Mouse (Mus musculus) heart, embryonic 15.5 days (tissue): ENCODE measurements around the gene Cant1. TPM values are rescaled to one million over a fixed set of nuclear protein-coding genes. Genes with fewer than 3 reads are reported as not detected.
A peak's percentile ranks its signal among the peaks of the same experiment; 100 is the strongest.
"Not testable (repeated sequence)": the region's sequence is repeated elsewhere in the genome, so short reads cannot be mapped to it uniquely, and the experiment has no call there.

Experiments used
- ATAC-seq: fragments of 200-750 bp; cut with Nextera tagmentation; replicated peaks from 2 replicates; pipeline ENCODE4 v1.8.0; 2017; ENCODE audit warnings: low read depth, moderate TSS enrichment; ENCODE audit not compliant: insufficient number of reproducible peaks, insufficient read depth, low FRiP score
- H3K27ac ChIP-seq: fragments of 300-500 bp; sonication (generic); 2 replicates; pipeline ENCODE4 v1.5.1; 2015; ENCODE audit warnings: mild to moderate bottlenecking, inconsistent platforms
- H3K27me3 ChIP-seq: fragments of 300-500 bp; sonication (generic); 2 replicates; pipeline ENCODE4 v1.6.1; 2015; ENCODE audit warnings: inconsistent platforms
- H3K36me3 ChIP-seq: fragments of 300-500 bp; sonication (generic); 2 replicates; pipeline ENCODE4 v1.6.1; 2015; ENCODE audit warnings: mild to moderate bottlenecking, inconsistent platforms
- H3K4me1 ChIP-seq: fragments of 300-500 bp; sonication (generic); replicated peaks from 2 replicates; pipeline ENCODE4 v1.6.1; 2015; ENCODE audit warnings: inconsistent platforms
- H3K4me2 ChIP-seq: fragments of 300-500 bp; sonication (generic); 2 replicates; pipeline ENCODE4 v1.6.1; 2015; ENCODE audit warnings: inconsistent platforms, mild to moderate bottlenecking, moderate library complexity
- H3K4me3 ChIP-seq: fragments of 300-500 bp; sonication (generic); 2 replicates; pipeline ENCODE4 v1.5.1; 2015; ENCODE audit warnings: mild to moderate bottlenecking, inconsistent platforms
- H3K9ac ChIP-seq: fragments of 300-500 bp; sonication (generic); 2 replicates; pipeline ENCODE4 v1.6.1; 2015; ENCODE audit warnings: mild to moderate bottlenecking, inconsistent platforms
- H3K9me3 ChIP-seq: fragments of 300-500 bp; sonication (generic); replicated peaks from 2 replicates; pipeline ENCODE4 v1.6.1; 2016; ENCODE audit warnings: inconsistent platforms
- WGBS: fragments of 180-500 bp; shearing (Covaris S2); methylation state at CpG from one replicate; pipeline ENCODE4 v1.1.7; 2015; ENCODE audit warnings: mixed read lengths; 5-methylcytosine and 5-hydroxymethylcytosine counted together
- polyA plus RNA-seq: library from polyadenylated mRNA; unstranded; fragments of >200 nt; fragmentation: Nextera tagmentation; extraction: Ambion mirVana; gene quantifications from 2 replicates; pipeline ENCODE4 v1.2.1, GENCODE M21; 2015

Cant1 gene
- polyA plus RNA-seq, 1 experiment from 2014 or later = 17.2 TPM

- no peak overlapping the region for H3K27ac ChIP-seq
- H3K9ac ChIP-seq = no peak overlapping the region
- H3K4me2 ChIP-seq = no peak overlapping the region
- H3K9me3 ChIP-seq = no peaks in the 10 kb centered on the region
- H3K4me3 ChIP-seq = no peak overlapping the region
- H3K36me3 ChIP-seq = no peaks in the 10 kb centered on the region
- no peak for ATAC-seq
- no peaks in the 10 kb centered on the region for H3K4me1 ChIP-seq
- no peaks in the 10 kb centered on the region for H3K27me3 ChIP-seq
- WGBS = 59% methylated on average over 5 of the region's 5 CpGs
Observed at GRCm38 (mm10) chr11:118393991-118394390, 24.9 kb downstream of the Cant1 start.

DNA sequence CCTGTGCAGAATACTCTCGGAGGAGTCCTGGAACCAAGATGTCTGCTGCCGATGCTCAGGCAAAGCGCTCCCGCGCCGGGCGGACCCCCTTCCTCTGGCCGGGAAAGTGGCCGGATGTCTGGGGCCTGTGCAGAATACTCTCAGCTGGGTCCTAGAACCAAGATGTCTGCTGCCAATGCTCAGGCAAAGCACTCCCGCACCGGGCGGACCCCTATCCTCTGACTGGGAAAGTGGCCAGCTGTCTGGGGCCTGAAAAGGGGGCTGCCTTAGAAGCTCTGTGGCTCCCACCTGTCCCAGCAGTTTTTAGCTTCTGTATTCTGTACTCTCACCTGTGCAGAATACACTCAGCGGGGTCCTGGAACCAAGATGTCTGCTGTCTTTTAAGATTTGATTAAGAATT, 31.1 kb downstream of the Cant1 start:
- H3K36me3 ChIP-seq, H3K4me2 ChIP-seq, H3K4me1 ChIP-seq, H3K9ac ChIP-seq, ATAC-seq, H3K27me3 ChIP-seq, H3K4me3 ChIP-seq, H3K27ac ChIP-seq, H3K9me3 ChIP-seq: not testable (repeated sequence)
- WGBS = 88% methylated on average over 13 of the region's 13 CpGs

DNA sequence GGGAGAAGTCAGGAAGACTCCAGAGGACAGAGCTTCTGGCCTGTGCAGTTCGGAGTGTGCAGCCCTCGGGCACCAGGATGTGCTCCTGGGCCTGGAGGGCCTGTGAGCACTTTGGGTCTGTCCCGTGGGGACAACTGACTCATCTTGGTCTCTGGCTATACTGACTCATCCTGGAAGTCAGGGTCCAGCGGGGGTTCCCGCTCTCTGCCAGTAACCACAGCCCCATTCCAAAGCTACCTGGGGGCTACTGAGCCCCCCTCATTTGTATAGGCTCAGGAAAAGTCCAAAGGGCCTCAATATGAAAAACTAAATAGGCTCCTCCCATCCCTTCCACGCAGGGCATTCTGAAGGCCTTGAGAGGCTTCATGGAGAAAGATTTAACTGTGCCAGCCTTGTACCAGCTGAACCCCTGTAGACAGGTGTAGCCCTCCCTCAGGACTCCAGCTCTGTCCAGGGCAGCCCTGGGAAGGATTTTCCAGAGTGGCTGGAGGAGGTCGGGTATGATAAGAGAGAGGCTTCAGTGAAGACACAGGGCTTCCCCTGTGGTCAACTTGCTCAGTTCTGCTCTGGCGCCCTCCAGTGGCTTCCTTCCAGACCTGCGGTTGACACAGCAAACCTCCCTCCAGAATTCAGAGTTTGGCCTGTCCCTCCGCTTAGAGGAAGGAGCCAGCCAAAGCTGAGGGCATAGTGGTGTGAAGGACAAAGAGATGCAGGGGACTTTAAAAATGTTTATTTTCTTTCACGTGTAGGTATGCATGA, 39.5 kb downstream of the Cant1 start:
- no peak overlapping the region for H3K27ac ChIP-seq
- H3K4me3 ChIP-seq = no peak overlapping the region
- no peak overlapping the region for H3K9ac ChIP-seq
- H3K36me3 ChIP-seq = no peaks in the 10 kb centered on the region
- H3K4me2 ChIP-seq = no peak overlapping the region
- H3K9me3 ChIP-seq = no peaks in the 10 kb centered on the region
- 0 out of 2 replicates have a peak, but pooled peaks cover 6% of the 10 kb centered on the region for H3K27me3 ChIP-seq
- WGBS = 37% methylated on average over 11 of the region's 11 CpGs
- peaks cover 12% of the 10 kb centered on the region for H3K4me1 ChIP-seq
- peak; percentile 62 for ATAC-seq

GRCm38 (mm10) chr11:118378656-118379055, 40.2 kb downstream of the Cant1 start:
- H3K9me3 ChIP-seq = no peaks in the 10 kb centered on the region
- no peaks in the 10 kb centered on the region for H3K36me3 ChIP-seq
- H3K27me3 ChIP-seq = 0 out of 2 replicates have a peak, but pooled peaks cover 6% of the 10 kb centered on the region
- H3K4me2 ChIP-seq = no peak overlapping the region
- H3K4me3 ChIP-seq = no peak overlapping the region
- WGBS = 82% methylated on average over 6 of the region's 6 CpGs
- no peak for ATAC-seq
- H3K4me1 ChIP-seq = peaks cover 12% of the 10 kb centered on the region
- no peak overlapping the region for H3K9ac ChIP-seq
- no peak overlapping the region for H3K27ac ChIP-seq

GRCm38 (mm10) chr11:118376323-118376722, 42.6 kb downstream of the Cant1 start:
- H3K4me2 ChIP-seq, H3K9me3 ChIP-seq, H3K4me3 ChIP-seq, H3K27me3 ChIP-seq, H3K36me3 ChIP-seq, H3K27ac ChIP-seq, H3K9ac ChIP-seq, ATAC-seq: not testable (repeated sequence)
- peaks cover 12% of the 10 kb centered on the region for H3K4me1 ChIP-seq

- Histone ChIP-seq H3K4me3 (no peak overlapping the region), H3K27me3 (0 out of 2 replicates have a peak, but pooled peaks cover 6% of the 10 kb centered on the region), H3K9ac (no peak overlapping the region), H3K4me2 (no peak overlapping the region), H3K36me3 (no peaks in the 10 kb centered on the region), H3K4me1 (peaks cover 12% of the 10 kb centered on the region), H3K9me3 (no peaks in the 10 kb centered on the region), H3K27ac (no peak overlapping the region)
- no peak for ATAC-seq
- WGBS = 43% methylated on average over 5 of the region's 5 CpGs
Observed at GRCm38 (mm10) chr11:118375881-118376280, 43.0 kb downstream of the Cant1 start.

DNA sequence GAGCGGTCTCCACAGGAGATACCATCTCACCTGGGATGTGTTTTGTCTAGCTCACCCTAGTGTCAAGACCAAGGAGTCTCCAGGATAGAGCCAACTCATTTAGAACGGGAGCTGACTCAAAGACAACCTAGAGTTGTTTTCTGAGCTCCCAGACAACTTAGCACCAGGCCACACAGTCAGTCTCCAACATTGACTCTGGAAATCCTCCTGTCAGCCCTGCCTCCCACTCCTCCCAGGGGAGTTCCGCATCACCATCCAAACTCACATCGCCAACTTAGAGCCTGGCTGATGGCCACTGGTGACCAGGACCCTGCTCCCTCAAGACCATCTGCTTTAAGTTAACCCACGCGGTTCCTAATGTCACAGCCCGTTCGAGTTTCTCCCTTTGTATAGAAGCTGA, 43.4 kb downstream of the Cant1 start:
- WGBS = 69% methylated on average over 8 of the region's 8 CpGs
- H3K36me3 ChIP-seq = no peaks in the 10 kb centered on the region
- no peak overlapping the region for H3K4me2 ChIP-seq
- no peak for ATAC-seq
- 0 out of 2 replicates have a peak, but pooled peaks cover 6% of the 10 kb centered on the region for H3K27me3 ChIP-seq
- H3K4me3 ChIP-seq = no peak overlapping the region
- H3K4me1 ChIP-seq = peaks cover 12% of the 10 kb centered on the region
- no peak overlapping the region for H3K27ac ChIP-seq
- H3K9ac ChIP-seq = no peak overlapping the region
- H3K9me3 ChIP-seq = no peaks in the 10 kb centered on the region

DNA sequence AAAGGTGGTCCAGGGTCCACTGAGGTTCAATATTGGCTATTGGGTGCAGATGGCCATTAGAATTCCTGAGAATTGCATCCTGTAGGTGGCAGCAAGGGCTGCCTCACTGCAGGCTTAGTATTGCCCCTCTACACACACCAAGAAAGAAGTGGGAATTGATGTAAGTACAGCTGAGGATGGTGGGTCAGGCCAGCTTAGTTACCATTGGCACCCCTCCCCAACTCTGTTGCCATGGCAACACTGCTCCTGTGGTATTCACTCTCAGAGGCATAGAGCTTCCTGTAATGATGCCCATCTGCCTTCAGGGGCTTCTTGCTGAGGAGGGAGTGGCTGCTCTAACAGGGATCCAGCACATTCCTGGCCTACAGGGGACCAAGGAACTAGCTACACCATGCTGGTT, 43.9 kb downstream of the Cant1 start:
- Histone ChIP-seq H3K4me3 (no peak overlapping the region), H3K9me3 (no peaks in the 10 kb centered on the region), H3K27me3 (0 out of 2 replicates have a peak, but pooled peaks cover 6% of the 10 kb centered on the region), H3K9ac (no peak overlapping the region), H3K36me3 (no peaks in the 10 kb centered on the region), H3K4me1 (peaks cover 12% of the 10 kb centered on the region), H3K27ac (no peak overlapping the region), H3K4me2 (no peak overlapping the region)
- no peak for ATAC-seq

- Histone ChIP-seq H3K9me3 (no peaks in the 10 kb centered on the region), H3K4me1 (peaks cover 12% of the 10 kb centered on the region), H3K4me2 (no peak overlapping the region), H3K4me3 (no peak overlapping the region), H3K9ac (no peak overlapping the region), H3K36me3 (no peaks in the 10 kb centered on the region), H3K27me3 (0 out of 2 replicates have a peak, but pooled peaks cover 6% of the 10 kb centered on the region), H3K27ac (no peak overlapping the region)
- 71% methylated on average over 5 of the region's 5 CpGs for WGBS
- ATAC-seq = no peak
Observed at GRCm38 (mm10) chr11:118374506-118374905, 44.4 kb downstream of the Cant1 start.

DNA sequence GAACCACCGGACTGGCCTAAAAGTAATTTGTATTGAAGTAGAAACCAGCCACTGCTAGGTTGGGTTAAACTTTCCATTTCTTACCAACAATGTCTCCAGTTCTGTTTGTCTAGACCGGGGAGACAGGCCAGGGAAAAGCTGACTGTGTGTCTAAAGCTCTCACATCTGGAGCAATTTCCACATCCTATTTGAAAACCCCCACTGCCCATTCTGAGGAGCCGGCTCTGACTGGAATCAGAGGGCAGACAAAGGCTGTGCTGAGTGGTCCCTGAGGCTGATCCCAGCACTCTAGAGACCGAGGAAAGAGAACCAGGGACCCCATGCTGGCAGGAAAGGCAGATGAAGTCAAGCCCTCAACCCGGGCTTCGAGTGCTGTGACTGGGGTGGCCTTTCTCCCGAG, 46.2 kb downstream of the Cant1 start:
- WGBS = 54% methylated on average over 7 of the region's 7 CpGs

GRCm38 (mm10) chr11:118371876-118372275, 47.0 kb downstream of the Cant1 start:
- Histone ChIP-seq H3K4me3 (no peak overlapping the region), H3K36me3 (no peaks in the 10 kb centered on the region), H3K4me2 (no peak overlapping the region), H3K27ac (no peak overlapping the region), H3K9me3 (no peaks in the 10 kb centered on the region), H3K27me3 (no peaks in the 10 kb centered on the region), H3K4me1 (0 out of 2 replicates have a peak, but pooled peaks cover 7% of the 10 kb centered on the region), H3K9ac (no peak overlapping the region)
- 81% methylated on average over 7 of the region's 7 CpGs for WGBS
- ATAC-seq = no peak

More for the DNA sequence above, 46.2 kb downstream of the Cant1 start:
- H3K27me3 ChIP-seq = no peaks in the 10 kb centered on the region
- no peaks in the 10 kb centered on the region for H3K9me3 ChIP-seq
- H3K4me1 ChIP-seq = 0 out of 2 replicates have a peak, but pooled peaks cover 7% of the 10 kb centered on the region
- H3K27ac ChIP-seq = no peak overlapping the region
- H3K4me2 ChIP-seq = no peak overlapping the region
- no peak overlapping the region for H3K9ac ChIP-seq
- ATAC-seq = no peak
- H3K4me3 ChIP-seq = no peak overlapping the region
- H3K36me3 ChIP-seq = no peaks in the 10 kb centered on the region

DNA sequence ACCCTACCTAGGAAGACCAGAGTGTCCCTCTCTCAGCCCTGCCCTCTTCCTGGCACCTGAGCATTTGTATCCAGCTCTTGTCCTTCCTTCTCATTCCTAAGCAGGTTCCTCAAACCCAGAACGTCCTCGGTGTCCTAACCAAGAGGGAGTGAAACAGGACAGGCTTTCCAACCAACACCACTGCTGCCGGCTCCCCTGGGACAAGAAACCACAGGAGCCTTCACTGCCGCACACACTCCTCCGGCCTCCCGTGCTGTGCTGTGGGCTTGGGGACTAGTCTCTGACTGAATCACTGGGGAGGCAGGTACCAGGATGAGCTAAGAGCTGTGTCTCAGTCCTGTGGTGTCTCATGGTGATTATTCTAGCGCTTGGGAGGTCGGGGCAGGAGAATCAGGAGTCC, 49.2 kb downstream of the Cant1 start:
- Histone ChIP-seq H3K4me3 (no peak overlapping the region), H3K9ac (no peak overlapping the region), H3K36me3 (no peaks in the 10 kb centered on the region), H3K27ac (no peak overlapping the region), H3K4me1 (peaks cover 7% of the 10 kb centered on the region), H3K9me3 (no peaks in the 10 kb centered on the region), H3K27me3 (no peaks in the 10 kb centered on the region), H3K4me2 (no peak overlapping the region)
- no peak for ATAC-seq
- 72% methylated on average over 8 of the region's 8 CpGs for WGBS
